Mouse (Mus musculus) midbrain, embryonic 14.5 days (tissue): ENCODE measurements around the gene Gabrg3. TPM values are rescaled to one million over a fixed set of nuclear protein-coding genes. Genes with fewer than 3 reads are reported as not detected.

ENCODE experiments used
- ATAC-seq: fragments of 200-750 bp; cut with Nextera tagmentation; 2 replicates; pipeline ENCODE4 v1.8.0; 2017; ENCODE audit warnings: moderate number of reproducible peaks, moderate library complexity; ENCODE audit not compliant: low FRiP score, low TSS enrichment
- DNase-seq: peaks from one replicate; pipeline ENCODE4 v3.0.0-alpha.2; 2015
- H3K27ac ChIP-seq: fragments of 300-500 bp; sonication (generic); replicated peaks from 2 replicates; pipeline ENCODE4 v1.5.1; 2014; ENCODE audit warnings: mild to moderate bottlenecking, low read depth, low read length, moderate library complexity
- H3K27me3 ChIP-seq: fragments of 300-500 bp; sonication (generic); 2 replicates; pipeline ENCODE4 v1.6.1; 2014; ENCODE audit warnings: low read length, control low read depth, mixed read lengths; ENCODE audit not compliant: control insufficient read depth, insufficient read depth
- H3K36me3 ChIP-seq: fragments of 300-500 bp; sonication (generic); 2 replicates; pipeline ENCODE4 v1.6.1; 2014; ENCODE audit warnings: low read length, control low read depth; ENCODE audit not compliant: control insufficient read depth, insufficient read depth
- H3K4me1 ChIP-seq: fragments of 300-500 bp; sonication (generic); 2 replicates; pipeline ENCODE4 v1.6.1; 2014; ENCODE audit warnings: mild to moderate bottlenecking, antibody characterized with exemption, low read length, control low read depth; ENCODE audit not compliant: control insufficient read depth, insufficient read depth
- H3K4me2 ChIP-seq: fragments of 300-500 bp; sonication (generic); 2 replicates; pipeline ENCODE4 v1.6.1; 2014; ENCODE audit warnings: mild to moderate bottlenecking, low read length, moderate library complexity
- H3K4me3 ChIP-seq: fragments of 300-500 bp; sonication (generic); replicated peaks from 2 replicates; pipeline ENCODE4 v1.5.1; 2014; ENCODE audit warnings: low read depth, low read length
- H3K9ac ChIP-seq: fragments of 300-500 bp; sonication (generic); replicated peaks from 2 replicates; pipeline ENCODE4 v1.6.1; 2014; ENCODE audit warnings: mild to moderate bottlenecking, low read length, moderate library complexity
- H3K9me3 ChIP-seq: fragments of 300-500 bp; sonication (generic); 2 replicates; pipeline ENCODE4 v1.6.1; 2016; ENCODE audit warnings: low read length, control low read depth, mixed read lengths; ENCODE audit not compliant: control insufficient read depth
- WGBS: fragments of 180-500 bp; shearing (Covaris S2); extraction: QIAGEN DNeasy Blood & Tissue Kit; methylation state at CpG from one replicate; pipeline ENCODE4 v1.1.7; 2014; 5-methylcytosine and 5-hydroxymethylcytosine counted together
- polyA plus RNA-seq: library from polyadenylated mRNA; unstranded; fragments of >200 nt; fragmentation: Nextera tagmentation; extraction: Ambion mirVana; gene quantifications from 2 replicates; pipeline ENCODE4 v1.2.1, GENCODE M21; 2014

Gene Gabrg3
- polyA plus RNA-seq, 1 experiment from 2014 or later = 4.6 TPM

DNA sequence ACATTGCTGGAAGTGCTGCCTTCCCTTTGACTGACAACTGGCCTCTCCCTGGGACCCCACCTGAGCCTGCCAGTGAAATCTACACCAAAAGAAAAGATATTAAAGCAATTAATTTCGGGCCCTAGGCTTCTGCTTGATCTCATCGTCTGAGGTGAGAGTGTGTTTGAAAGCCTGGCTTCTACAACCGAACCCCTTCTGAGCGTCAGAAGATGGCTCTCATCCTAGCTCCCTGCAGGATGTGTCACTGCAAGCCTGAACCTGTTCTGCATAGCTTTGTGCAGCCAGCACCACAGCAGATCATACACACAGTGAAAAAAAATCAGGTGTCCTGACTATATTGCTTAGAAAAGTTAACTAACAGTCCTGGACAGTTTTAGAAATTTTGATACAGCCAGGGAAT is 618.8 kb downstream of the Gabrg3 start:
- Histone ChIP-seq H3K9ac (no peak overlapping the region), H3K27me3 (no peaks in the 10 kb centered on the region), H3K36me3 (no peaks in the 10 kb centered on the region), H3K9me3 (no peaks in the 10 kb centered on the region), H3K27ac (no peak overlapping the region), H3K4me3 (no peak overlapping the region), H3K4me1 (peaks cover 10% of the 10 kb centered on the region; the same call in 1 of the 2 replicates), H3K4me2 (no peak overlapping the region)
- WGBS = 74% methylated on average over 4 of the region's 4 CpGs
- DNase-seq (no peak), ATAC-seq (no peak)

DNA sequence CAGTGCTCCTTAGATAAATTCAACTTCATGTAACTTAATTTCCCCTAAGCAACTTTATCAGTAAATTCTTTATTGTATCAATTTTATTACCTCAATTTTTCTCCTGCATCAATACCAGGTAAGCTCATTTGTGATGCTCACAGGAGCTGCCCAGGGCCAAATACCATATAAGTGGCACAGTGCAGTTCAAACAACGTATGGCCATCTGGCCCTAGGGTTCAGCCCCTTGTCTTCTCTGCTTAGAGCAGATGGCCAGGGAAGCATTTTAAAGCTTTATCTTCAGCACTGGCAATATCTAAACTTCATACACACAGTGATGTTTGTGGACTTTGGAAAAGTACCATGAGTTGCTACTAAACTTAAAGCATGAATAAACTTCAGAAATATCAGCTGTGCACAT is 619.2 kb downstream of the Gabrg3 start:
- Histone ChIP-seq H3K4me1 (peaks cover 10% of the 10 kb centered on the region; the same call in 1 of the 2 replicates), H3K9me3 (no peaks in the 10 kb centered on the region), H3K9ac (no peak overlapping the region), H3K4me3 (no peak overlapping the region), H3K36me3 (no peaks in the 10 kb centered on the region), H3K27me3 (no peaks in the 10 kb centered on the region), H3K27ac (no peak overlapping the region), H3K4me2 (no peak overlapping the region)
- WGBS = 68% methylated on average over 1 of the region's 1 CpGs
- DNase-seq = no peak
- no peak for ATAC-seq

DNA sequence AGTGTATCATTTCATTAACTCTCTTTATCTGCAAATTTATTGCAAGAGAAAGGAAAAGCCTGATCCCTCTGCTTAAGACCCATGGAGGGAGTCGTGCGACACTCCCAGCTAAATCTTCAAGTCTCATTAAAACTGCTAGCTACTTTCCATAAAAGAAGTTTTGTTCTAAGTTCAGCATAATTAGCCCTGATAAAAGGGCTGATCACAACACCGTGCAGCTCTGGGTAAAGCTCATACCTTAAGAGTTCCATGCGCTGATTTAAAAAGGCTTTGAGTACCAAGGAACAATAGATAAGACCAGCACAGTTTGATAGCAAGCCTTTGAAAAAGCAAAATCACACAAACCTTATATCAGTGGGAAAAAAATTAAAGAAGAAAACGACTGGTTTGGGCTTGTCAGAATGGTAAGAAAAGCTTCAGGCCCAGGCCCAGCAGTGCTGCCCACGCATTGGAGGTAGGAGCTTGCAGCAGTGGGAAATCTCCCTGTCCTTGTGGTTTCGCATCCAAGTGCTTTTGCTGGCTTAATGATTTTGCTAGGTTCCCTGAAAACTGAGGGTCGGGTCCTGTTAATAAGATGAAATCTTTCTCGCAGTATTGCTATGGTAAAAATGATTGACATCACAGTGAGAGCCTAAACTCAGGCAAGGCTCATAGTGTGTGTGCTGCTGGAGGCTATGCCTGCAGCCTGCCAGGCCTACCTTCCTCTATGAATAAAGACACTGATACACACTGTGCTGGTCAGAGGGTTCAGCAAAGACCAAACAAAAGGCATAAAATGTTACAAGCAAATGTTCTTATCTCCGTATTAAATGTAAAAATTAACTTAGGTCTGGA is 621.2 kb downstream of the Gabrg3 start:
- no peaks in the 10 kb centered on the region for H3K36me3 ChIP-seq
- no peak overlapping the region; the same call in 1 of the 2 replicates for H3K27ac ChIP-seq
- no peaks in the 10 kb centered on the region for H3K9me3 ChIP-seq
- WGBS = 24% methylated on average over 10 of the region's 10 CpGs
- peaks cover 10% of the 10 kb centered on the region; the same call in 1 of the 2 replicates for H3K4me1 ChIP-seq
- DNase-seq (peak; percentile 54), ATAC-seq (peak; percentile 75)
- H3K4me2 ChIP-seq = no peak overlapping the region
- no peak overlapping the region for H3K4me3 ChIP-seq
- no peaks in the 10 kb centered on the region for H3K27me3 ChIP-seq
- no peak overlapping the region for H3K9ac ChIP-seq

DNA sequence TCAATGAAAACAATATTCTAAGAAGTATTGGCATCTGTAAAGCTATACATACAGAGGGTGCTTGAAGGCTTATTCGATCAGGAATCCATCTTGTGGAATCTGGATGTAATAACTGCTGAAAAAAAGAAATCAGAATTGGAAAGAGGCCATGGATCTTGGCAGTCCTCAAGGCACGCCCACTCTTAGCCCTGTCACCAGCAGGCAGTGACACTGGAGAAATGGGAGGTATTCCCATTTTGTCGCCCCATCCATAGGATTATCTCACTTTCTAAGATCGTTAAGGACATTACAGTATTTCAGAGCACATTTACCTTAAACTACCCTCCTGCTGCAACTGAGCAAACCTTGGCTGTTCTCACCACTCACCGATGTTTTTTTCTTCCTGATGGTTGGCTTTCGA is 657.8 kb downstream of the Gabrg3 start:
- 90% methylated on average over 6 of the region's 6 CpGs for WGBS
- Histone ChIP-seq H3K9ac (no peak overlapping the region), H3K27me3 (no peaks in the 10 kb centered on the region), H3K27ac (no peak overlapping the region), H3K4me2 (no peak overlapping the region), H3K4me1 (no peaks in the 10 kb centered on the region), H3K4me3 (no peak overlapping the region), H3K36me3 (no peaks in the 10 kb centered on the region), H3K9me3 (no peaks in the 10 kb centered on the region)
- DNase-seq (no peak), ATAC-seq (no peak)

Other genes with a start within 250 kb of the Gabrg3 start
- 53.2 and 58.5 TPM in 2 replicates for gene Gabrb3, start 32.5 kb upstream of the Gabrg3 start, polyA plus RNA-seq
- gene Gabra5, start 122.9 kb upstream of the Gabrg3 start, polyA plus RNA-seq = 25.2 and 27.8 TPM in 2 replicates